Mouse (Mus musculus) left cerebral cortex, adult 18-20 months (tissue): ENCODE results near the gene Apoa4. TPM values are rescaled to one million over a fixed set of nuclear protein-coding genes. Genes with fewer than 3 reads are reported as not detected.

Experiments used
- DNase-seq, 2 experiments: peaks; one replicate each; pipeline ENCODE4 v3.0.0; 2021 to 2022; ENCODE audit warnings: low spot score in 2 of 2, mixed read lengths in 1 of 2
- long read RNA-seq, 2 experiments: library from polyadenylated mRNA; stranded (forward); transcript quantifications; one replicate each; pipeline ENCODE4 v2.0.0; 2021
- total RNA-seq, 2 experiments: library from RNA; stranded (reverse); gene quantifications; 2 replicates each; pipeline ENCODE4 v1.2.3; 2021

Apoa4 gene
- not detected for total RNA-seq
- long read RNA-seq, experiment 1, result 0 reads
- long read RNA-seq, experiment 2, result 0 reads

DNA sequence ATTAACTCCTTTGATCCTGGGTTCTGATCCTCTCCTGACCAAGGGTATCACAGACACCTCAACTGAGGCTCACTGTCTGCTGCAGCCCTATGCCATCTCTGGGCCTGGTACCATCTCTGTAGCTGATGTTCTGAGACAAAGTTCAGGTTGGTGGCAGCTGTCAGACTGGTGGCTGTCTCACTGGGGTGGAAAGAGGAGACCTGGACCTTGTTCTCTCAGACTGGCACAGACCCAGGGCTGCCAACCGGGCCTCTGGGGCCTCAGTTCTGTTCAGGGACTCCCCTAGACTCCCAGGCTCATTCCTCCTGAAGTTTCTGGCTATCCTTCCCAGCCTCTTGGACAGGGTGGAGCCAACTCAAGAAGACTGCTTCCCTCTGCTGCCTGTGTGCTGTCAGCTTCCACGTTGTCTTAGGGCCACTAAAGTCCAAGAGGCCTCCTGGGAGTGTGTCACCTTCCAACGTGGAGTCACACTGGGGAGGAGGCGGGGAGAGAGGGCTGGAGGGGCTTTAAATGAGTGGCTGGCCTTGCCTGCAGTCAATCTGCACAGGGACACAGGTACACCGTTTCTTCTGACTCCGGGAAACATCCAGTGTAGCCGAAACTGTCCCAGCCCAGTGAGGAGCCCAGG lies at the start of gene Apoa4:
Gene Apoa4, plus strand, starts transcription at position 171 of the 628 bp plus-strand sequence.
- no peak for DNase-seq

DNA sequence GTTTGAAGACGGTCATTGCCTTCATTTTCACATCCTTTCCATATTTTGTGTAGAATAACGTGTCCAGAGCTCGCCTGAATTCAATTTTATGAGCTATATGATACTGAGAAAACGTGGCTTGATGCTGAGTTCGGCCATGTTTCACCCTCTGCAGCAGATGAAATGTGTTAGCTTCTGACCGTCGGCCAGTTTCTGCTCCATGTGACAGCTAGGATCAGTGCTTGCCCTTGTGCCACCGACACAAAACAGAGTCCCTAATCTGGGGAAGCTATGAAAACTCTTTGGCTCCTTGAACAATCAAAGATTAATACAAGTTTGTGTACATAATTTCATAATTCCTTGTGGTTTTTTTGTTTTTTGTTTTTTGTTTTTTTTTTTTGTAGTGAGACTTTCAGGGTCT lies 49.3 kb upstream of the Apoa4 start:
- DNase-seq, result no peak

DNA sequence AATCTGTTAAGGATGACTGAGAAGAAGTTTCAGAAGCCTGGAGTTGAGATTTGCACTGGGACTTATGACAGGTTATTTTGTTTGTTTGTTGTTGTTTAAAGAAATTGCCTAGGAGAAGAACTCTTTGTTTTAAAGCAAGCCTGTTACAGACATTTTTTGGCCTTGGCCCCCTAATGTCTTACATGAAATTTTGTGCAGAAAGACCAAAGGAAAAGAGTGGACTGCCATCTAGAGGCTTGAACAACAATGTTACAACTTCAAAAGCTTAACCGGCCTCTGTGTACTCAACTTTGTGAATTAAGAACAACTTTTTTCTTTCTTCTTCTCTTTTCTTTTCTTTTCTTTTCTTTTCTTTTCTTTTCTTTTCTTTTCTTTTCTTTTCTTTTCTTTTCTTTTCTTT lies 48.9 kb upstream of the Apoa4 start:
- DNase-seq, result no peak

DNA sequence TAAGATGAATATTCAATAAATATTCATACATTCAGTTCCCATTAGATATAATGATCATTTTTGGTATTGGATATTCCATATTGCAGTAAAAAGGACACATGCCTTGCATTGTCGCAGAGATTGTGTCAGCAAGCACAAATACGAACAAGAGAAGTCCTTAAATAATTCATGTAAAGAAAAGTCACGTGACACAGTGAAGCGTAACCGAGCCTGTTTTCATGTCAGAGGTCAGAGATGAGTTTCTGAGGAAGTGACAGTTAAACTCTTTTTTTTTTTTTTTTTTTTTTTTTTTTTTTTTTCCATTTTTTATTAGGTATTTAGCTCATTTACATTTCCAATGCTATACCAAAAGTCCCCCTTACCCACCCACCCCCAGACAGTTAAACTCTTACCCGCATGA lies 47.9 kb upstream of the Apoa4 start:
- no peak for DNase-seq

DNA sequence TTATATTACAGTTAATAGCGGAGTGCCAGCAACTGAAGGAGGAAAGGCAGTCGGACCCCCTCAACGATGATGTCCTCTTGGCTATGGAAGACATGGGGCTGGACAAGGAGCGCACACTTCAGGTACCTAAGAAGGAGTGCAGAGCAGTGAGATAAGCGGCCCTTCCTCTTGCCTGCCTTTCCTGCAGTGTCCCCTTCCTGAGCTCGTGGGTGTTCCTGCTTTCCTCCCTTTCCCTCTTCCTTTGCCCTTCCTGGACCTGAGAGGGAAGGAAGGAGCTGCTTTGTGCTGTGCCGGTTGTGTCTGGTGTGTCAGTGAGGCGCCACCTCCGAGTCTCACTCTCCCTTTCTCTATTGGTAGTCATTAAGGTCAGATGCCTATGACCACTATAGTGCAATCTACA lies 45.7 kb upstream of the Apoa4 start:
- DNase-seq, result no peak

DNA sequence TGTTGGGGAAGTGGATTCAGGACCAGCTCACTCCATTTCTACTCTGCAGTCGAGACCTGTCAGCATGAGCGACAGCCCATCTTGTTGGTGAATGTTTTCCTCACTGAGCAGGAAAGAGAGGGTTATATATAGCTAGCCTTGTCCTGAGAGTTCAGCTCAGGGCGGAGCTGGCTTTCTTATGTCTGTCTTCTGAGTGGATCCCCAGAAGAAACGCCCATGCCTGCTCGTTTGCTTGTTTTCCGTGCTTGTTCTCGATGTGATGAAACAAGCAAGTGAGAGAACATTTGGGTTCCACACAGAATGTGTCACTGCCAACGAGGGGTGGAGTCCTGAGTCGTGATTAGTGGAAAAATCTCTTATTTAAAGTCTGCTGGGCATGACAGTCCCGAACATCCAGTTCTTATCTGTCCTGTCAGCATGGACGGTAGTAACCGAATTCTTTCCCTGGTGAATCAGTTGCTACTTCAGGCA lies 43.8 kb upstream of the Apoa4 start:
- DNase-seq, result no peak

DNA sequence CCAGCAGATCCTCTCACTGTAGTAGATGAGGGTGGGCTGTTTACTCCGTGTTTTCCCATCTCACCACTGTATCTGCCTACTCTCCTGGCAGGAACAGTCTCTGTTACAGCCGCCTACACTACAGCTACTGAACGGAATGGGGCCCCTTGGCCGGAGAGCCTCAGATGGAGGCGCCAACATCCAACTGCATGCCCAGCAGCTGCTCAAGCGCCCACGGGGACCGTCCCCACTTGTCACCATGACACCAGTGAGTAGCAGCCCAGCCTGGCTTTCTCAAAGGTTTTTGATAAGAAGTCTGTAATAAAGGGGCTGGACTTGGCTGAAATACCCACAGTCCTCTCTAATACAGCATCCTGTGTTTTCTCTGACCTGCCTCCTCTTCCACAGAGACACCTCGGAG lies 42.0 kb upstream of the Apoa4 start:
- DNase-seq, result peak; percentile 36 to 61

DNA sequence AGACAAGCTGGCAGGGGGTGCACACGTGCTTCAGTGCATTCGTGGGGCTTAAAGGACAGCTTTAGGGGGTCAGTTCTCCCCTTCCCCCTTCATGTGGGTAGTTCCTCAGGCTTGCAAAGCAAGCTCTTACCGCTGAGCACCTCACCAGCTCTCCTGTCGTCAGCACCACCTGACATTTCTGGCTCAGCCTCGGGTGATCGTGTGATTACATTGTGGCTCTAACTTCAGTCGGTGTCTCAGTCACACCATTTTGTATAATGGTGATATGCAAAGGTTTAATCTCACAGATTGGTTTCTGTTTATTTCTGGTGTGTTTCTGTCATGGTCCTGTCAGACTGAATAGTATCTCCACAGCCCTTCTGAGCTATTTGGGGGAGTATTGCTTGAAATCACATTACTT lies 41.6 kb upstream of the Apoa4 start:
- DNase-seq, result no peak

DNA sequence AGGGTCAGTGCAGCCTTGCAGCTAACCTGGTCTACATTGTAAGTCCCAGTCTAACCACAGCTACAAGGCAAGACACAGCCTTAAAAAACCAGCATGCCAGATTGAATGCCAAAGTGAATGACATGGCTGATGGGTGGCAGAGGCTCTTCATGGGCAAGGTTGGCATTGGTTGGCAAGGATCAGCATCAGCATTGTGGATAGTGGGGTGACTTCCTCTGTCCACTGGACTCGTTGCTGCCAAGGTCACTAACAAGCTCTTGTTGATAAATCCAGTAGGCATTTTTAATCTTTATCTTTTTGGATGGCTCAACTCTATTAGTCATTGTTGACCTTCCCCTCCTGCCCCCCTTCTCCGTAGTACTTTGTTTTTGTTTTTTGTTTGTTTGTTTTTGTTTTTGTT lies 40.9 kb upstream of the Apoa4 start:
- DNase-seq, result no peak

DNA sequence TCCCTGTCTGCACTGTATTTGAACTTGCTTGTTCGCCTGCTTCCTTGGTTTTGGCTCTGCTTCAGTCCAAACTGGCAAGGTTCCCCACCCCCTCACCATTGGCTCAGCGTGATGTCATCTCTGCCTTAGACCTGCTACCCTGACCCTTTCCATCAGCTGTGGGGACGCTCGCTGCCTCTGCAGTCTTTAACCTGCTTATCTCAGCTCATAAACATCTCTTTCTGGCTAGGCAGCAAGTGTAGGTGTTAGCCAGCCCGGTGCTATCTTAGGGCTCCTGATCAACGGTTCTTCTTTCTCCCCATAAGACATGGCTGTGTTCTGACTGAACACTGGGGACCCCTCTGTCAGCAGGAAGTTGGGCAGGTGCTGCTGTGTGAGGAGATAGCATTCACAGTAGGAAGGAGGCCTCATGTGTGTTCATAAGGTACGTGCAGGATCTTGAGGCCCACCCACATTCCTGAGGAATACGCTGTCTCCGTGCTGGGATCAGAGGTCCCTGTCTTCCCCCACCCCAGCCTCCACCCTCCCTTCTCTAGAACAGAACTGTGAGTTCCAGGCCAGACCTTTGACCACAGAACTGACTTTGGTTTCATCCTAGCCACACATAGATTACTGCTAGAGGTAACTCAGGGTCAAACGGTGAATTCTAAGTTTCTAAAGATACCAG lies 33.5 kb upstream of the Apoa4 start:
- DNase-seq, result no peak

DNA sequence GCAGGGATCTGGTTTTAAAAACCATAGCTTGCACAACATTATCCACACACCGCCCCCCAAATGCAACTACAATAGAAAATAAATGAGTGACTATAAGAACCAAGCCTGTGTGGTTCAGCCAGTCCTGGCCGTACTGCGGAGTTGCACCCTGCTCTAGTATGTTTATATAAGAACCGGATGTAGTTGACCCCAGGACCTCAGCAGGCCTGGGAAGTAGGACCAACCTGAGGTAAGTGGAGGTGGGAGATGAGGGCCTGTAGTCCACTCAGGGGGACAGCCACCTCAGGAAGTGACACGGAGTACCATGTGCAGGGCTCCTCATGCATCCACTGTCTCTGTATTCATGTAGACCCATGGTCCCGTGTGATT lies 33.0 kb upstream of the Apoa4 start:
- no peak for DNase-seq

DNA sequence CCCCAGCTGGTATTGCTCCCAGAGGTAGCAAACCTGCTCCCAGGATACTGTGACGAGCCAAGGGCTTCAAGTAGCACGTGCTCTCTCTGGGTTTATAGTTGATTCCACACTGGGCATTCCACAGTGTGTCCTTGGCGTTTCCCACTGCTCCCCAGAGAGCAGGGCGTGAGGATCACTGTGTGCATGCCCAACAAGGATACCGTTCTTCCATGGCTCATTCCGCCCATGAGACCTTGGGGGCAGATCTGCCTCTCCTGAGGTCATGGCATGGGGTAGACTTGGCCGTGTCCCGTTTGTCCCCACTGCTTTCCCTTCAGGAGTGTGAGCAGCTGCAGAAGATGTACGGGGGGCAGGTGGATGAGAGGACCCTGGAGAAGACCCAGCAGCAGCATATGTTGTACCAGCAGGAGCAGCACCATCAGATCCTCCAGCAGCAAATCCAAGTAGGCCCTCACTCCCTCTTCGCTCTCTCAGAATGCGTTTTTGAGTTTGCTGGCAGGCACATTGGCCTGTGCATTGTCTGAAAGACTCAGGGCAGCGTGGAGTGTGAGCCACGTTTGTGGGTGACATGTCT lies 32.0 kb upstream of the Apoa4 start:
- no peak for DNase-seq

DNA sequence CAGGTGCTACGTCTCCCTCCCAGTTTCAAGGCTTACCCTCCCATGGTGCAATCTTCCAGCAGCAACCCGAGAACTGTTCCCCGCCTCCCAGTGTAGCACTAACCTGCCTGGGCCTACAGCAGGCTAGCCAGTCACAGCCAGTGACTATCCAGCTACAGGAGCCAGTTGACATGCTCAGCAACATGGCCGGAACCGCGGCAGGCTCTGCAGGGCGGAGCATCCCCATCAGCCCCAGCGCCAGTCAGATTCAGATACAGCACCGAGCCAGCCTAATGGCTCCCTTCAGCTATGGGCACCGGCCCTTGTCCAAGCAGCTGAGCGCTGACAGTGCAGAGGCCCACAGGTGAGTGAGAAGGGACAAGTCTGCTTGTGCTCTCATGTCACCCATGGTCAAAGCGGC lies 30.0 kb upstream of the Apoa4 start:
- DNase-seq, result no peak

DNA sequence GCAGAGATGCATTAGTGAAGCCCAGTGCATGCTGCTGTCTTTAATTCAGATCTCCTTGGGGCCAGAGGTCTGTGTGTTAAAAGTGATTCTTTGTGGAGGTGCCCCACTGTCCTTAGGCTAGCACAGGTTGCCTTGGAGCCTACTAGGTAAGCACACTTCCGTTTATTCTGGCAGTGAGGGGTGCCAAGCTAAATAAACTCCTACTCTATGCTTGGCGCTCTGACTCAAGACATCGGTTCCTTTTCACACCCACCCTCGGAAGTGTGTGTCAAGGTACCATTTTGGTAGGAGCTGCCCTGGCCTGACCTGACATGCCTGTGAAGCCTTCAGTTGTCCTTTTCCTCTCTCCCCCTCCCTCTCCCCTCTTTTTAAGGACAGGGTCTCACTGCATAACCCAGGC lies 26.2 kb upstream of the Apoa4 start:
- no peak for DNase-seq

DNA sequence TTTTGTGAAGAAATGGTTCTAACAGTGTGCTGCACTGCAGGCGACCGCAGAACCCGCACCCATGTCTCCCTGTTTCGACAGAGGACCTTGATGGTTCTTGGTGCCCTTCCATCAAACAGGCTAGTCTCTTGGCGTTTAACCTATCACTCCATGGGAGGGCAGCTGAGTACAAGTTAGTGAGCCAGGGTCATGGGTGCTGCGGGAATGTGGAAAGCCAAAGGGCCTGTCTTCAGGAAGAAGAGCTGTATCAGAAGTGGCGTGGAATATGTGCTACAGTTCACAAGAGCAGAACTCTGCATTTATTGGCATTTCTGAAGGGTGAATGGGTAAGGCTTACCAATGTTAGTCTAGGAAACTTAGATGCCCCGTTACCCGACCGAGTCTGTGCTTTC lies 25.6 kb upstream of the Apoa4 start:
- DNase-seq, result no peak

DNA sequence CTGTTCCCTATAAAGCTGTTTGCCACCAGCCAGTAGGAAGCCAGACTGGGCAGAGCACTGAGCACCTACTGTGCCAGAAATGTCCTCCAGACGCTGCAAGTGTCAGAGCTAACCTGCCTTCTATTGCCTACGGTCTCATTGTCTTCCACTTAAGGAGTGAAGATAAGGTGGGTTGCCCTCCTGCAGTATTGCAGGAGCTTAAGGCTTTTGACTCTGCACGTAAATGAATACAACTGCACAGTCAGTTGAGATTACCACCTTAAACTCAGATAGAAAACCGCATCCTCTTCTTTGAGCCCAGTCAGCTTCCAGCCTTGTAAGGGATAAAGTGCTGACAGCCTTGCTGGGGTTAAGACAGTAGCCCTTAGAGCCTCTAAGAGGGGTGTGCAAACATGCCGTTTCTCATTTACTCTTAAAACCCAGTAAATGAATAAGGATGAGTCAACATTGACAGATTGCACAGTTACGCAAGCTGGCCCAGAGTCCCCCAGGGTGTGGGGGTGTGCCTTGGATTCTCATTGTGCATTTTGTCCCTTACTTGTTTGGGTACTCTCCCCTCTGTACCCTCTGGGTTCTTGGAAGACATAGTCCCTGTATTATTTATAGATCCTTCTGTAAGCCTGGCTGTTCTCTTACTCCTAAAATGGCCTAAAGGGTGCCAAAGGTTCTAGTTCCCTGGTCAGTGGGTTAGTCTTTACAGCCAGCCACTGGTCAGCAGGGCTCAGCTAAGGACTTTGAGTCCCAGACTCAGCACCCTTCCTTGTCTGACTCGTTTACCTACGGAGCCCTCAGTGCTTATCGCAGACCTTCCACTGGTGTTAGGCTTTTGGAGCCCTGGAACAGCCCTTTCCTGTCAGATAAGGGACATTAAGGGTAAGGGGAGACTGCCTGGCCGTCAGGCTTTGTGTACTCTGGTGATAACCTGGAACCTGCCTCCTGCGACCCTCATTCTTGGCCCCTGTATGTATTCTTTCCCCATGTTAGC lies 24.9 kb upstream of the Apoa4 start:
- peak; percentile 33 to 48 for DNase-seq

DNA sequence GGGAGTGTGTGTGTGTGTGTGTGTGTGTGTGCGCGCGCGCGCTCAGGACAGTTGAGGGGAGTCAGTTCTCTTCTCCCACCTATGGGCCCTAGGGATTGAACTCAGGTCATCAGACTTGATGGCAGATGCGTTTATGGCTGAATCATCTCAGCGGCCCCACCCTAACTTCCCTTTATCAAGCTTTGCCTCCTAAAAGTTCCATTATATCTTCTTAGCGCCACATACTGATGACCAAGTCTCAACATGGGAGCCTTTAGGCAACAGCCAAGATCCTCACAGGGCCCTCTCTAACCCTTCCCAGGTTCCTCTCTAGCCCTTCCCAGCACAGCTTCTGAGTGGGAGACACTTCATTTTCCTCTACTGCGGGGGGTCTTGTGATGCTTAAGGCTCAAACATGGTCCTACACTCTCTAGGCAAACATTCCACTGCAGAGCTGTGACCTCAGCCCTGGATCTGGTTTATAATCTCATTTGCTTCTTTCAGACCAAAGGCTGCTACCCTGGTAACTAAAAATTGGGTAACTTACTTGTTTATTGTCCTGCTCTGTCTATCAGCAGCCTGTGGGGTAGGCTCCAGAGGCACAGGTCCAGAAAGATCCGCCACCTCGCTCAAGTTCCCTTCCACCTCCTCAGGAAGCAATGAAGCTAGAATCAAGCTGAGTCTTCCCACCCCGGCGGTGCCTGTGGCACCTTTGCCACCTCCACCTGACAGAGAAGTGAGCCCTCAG lies 23.6 kb upstream of the Apoa4 start:
- no peak for DNase-seq

DNA sequence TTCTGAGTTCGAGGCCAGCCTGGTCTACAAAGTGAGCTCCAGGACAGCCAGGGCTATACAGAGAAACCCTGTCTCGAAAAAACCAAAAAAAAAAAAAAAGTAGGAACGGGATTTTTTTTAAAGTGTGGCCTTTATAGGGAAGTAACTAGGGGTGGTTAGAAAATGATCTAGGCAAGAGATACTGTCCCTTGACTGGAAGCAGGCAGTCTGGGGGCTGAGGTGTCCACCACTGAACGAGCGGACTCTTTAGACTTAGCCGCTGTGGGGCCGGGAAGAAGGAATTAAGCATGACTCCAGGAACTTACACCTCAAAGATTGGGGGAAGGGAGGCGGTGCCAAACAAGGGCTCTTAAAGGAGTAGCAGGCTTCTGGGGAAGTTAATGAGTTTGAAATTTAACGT lies 22.3 kb upstream of the Apoa4 start:
- DNase-seq, result no peak

DNA sequence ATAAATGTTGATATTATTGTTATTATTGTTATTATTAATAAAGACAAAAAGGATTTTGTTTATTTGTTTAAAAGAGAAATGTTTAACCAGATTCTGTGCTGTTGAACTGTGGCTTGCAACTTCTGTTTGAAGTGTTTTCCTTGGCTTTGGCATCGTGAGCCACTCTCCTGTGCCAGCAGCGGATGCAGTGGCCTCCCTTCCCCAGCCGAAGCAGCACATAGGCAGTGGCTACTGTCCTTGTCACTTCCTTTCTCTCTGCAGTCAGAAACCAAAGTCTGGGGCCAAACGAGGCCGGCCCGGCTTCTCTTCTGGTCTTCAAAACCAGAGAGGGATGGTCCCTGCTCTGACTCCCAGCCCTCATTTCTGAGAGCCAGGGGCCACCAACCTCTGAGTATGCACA lies 17.4 kb upstream of the Apoa4 start:
- DNase-seq, result no peak

DNA sequence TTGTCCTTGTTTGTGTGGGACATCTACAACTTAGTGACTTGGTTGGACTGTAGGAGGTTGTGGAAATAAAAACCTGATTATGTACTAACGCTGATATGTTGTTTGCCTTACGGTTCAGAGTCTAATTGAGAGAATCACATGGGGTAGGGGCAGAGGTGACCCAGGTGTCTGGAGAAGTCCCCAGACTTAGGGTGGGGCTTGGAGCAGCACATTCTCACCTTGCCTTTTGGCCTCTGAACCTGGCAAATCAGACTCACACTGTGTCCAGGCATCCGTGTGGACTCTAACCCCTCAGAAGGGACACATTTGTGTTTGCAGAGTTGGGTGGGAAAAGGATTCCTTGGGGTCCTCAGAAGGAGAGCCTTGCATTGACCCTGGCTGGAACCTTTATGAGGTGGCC lies 16.4 kb upstream of the Apoa4 start:
- no peak for DNase-seq
